Mouse (Mus musculus): Measurements from ENCODE around the gene Usp49. TPM values are rescaled to one million over a fixed set of nuclear protein-coding genes. Genes with fewer than 3 reads are reported as not detected.

Usp49 gene
- polyA plus RNA-seq, 1 experiment, result 4.6 TPM

DNA sequence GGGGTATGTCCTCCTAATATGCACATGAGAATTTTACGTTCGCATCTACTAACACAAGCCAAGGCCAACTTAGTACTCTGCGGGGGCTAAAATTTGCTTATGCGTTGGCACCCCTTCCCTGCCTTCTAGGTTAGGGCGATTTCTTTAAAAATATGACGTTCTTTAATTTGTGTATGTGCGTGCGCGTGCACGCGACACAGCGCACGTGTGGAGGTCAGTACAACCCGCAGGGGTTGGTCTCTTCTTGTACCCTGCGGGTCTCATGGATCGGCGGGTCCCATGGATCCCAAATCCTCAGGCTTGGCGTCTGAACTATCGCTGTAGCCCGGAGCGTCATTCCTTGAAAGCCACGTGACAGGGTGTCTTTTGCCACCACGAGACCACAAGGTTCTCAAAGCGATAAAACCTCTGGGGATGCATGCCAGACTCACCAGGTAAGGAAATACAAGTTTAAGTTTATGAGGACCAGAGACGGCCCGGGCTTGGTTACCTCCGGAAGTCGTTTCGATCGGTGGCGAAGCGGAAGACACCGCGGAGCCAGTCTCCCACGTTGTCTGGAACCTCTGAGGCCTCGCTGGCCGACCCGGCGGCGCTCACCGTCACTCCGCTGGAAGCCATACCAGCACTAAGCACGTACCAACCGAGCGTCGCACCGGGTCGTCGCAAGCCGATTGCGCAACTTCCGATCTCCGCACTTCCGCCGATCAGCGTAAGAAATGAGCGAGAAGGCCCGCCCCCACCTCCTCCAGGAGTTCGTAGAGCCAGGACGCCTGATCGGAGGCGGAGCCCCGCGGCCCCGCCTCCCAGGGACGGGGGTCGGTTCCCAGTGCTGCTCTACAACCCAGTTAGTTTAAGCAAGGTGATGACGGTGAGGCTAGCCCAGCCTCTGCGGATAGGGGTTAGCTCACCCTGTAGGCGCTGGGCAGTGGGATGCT is 57.2 kb downstream of the Usp49 start:
- peak overlapping the region; percentile 51; the same call in 1 of the 2 replicates for H3K27ac ChIP-seq (ENCODE audit: insufficient read depth, low read depth, low read length)
- under 1% methylated on average over 70 of the region's 70 CpGs for WGBS
- TF ChIP-seq CTCF (IDR thresholded peaks at IDR 0.05; ENCODE audit: extremely low read depth, insufficient read length, insufficient replicate concordance, low read depth, low read length) (no peak), POLR2A (IDR thresholded peaks at IDR 0.05; ENCODE audit: low read depth, low read length) (peak; percentile 76; the same call in 1 of the 2 replicates)

GRCm38 (mm10) chr17:47688344-47688607 is 57.8 kb downstream of the Usp49 start, which contains the start of gene Tomm6:
Tomm6 (minus strand) TSS chr17:47688386.
- WGBS, result 1% methylated on average over 9 of the region's 9 CpGs
- TF ChIP-seq CTCF (IDR thresholded peaks at IDR 0.05; ENCODE audit: extremely low read depth, insufficient read length, insufficient replicate concordance, low read depth, low read length), result no peak
- 0 out of 2 replicates have a peak, but pooled peaks have one; percentile 2 for TF ChIP-seq POLR2A (IDR thresholded peaks at IDR 0.05; ENCODE audit: low read depth, low read length)
- peak within 1 kb of the TSS; percentile 51; the same call in 1 of the 2 replicates for H3K27ac ChIP-seq (ENCODE audit: insufficient read depth, low read depth, low read length)
- H3K27me3 ChIP-seq (ENCODE audit: control insufficient read depth, insufficient read depth, low read length), result no peaks in the 10 kb centered on the region
- peaks cover 6% of the 10 kb centered on the region for H3K4me1 ChIP-seq (ENCODE audit: control insufficient read depth, insufficient read depth, insufficient read length, low read length)
- H3K36me3 ChIP-seq (ENCODE audit: control insufficient read depth, insufficient read depth, low read length), result peaks cover 1% of the 10 kb centered on the region; the same call in 1 of the 2 replicates
- H3K4me3 ChIP-seq (ENCODE audit: low read depth, low read length), result peak within 1 kb of the TSS; percentile 82

More for the DNA sequence above, 57.2 kb downstream of the Usp49 start:
- peaks cover 1% of the 10 kb centered on the region; the same call in 1 of the 2 replicates for H3K36me3 ChIP-seq (ENCODE audit: control insufficient read depth, insufficient read depth, low read length)
- H3K27me3 ChIP-seq (ENCODE audit: control insufficient read depth, insufficient read depth, low read length), result no peaks in the 10 kb centered on the region
- H3K4me3 ChIP-seq (ENCODE audit: low read depth, low read length), result peak overlapping the region; percentile 82
- H3K4me1 ChIP-seq (ENCODE audit: control insufficient read depth, insufficient read depth, insufficient read length, low read length), result peaks cover 6% of the 10 kb centered on the region

GRCm38 (mm10) chr17:47688608-47689575 is 58.4 kb downstream of the Usp49 start, which contains the start of gene Frs3:
Frs3 (plus strand) TSS chr17:47689030.
- H3K4me3 ChIP-seq (ENCODE audit: low read depth, low read length), result peak within 1 kb of the TSS; percentile 82
- TF ChIP-seq CTCF (IDR thresholded peaks at IDR 0.05; ENCODE audit: extremely low read depth, insufficient read length, insufficient replicate concordance, low read depth, low read length), result no peak
- no peak for TF ChIP-seq POLR2A (IDR thresholded peaks at IDR 0.05; ENCODE audit: low read depth, low read length)
- H3K4me1 ChIP-seq (ENCODE audit: control insufficient read depth, insufficient read depth, insufficient read length, low read length), result peaks cover 6% of the 10 kb centered on the region
- no peak within 1 kb of the TSS for H3K27ac ChIP-seq (ENCODE audit: insufficient read depth, low read depth, low read length)
- no peaks in the 10 kb centered on the region for H3K27me3 ChIP-seq (ENCODE audit: control insufficient read depth, insufficient read depth, low read length)
- WGBS, result 3% methylated on average over 58 of the region's 58 CpGs
- peaks cover 1% of the 10 kb centered on the region; the same call in 1 of the 2 replicates for H3K36me3 ChIP-seq (ENCODE audit: control insufficient read depth, insufficient read depth, low read length)

DNA sequence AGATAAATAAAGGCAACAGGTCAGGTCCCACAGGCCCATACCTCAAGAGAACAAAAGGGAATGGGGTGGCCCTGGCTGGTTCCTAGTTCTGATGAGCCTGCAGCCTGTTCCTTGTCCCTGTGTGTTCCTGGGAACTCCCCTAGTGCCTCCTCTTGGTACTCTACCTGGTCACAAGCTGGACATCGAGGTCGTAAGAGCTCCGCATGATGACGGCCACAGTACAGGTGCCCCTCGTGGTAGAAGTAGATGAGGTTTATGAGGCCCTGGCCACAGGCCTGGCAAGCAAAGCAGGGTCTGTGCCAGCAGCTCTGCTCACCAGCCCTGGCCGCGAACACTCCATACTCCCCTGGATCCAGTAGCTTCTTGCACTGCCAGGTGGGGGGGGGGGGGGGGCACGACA is 59.4 kb downstream of the Usp49 start:
- Histone ChIP-seq H3K4me3 (ENCODE audit: low read depth, low read length) (no peak overlapping the region), H3K4me1 (ENCODE audit: control insufficient read depth, insufficient read depth, insufficient read length, low read length) (peaks cover 7% of the 10 kb centered on the region), H3K27me3 (ENCODE audit: control insufficient read depth, insufficient read depth, low read length) (no peaks in the 10 kb centered on the region), H3K36me3 (ENCODE audit: control insufficient read depth, insufficient read depth, low read length) (peaks cover 1% of the 10 kb centered on the region; the same call in 1 of the 2 replicates), H3K27ac (ENCODE audit: insufficient read depth, low read depth, low read length) (no peak overlapping the region)
- 80% methylated on average over 8 of the region's 8 CpGs for WGBS
- TF ChIP-seq CTCF (IDR thresholded peaks at IDR 0.05; ENCODE audit: extremely low read depth, insufficient read length, insufficient replicate concordance, low read depth, low read length) (no peak), POLR2A (IDR thresholded peaks at IDR 0.05; ENCODE audit: low read depth, low read length) (no peak)

DNA sequence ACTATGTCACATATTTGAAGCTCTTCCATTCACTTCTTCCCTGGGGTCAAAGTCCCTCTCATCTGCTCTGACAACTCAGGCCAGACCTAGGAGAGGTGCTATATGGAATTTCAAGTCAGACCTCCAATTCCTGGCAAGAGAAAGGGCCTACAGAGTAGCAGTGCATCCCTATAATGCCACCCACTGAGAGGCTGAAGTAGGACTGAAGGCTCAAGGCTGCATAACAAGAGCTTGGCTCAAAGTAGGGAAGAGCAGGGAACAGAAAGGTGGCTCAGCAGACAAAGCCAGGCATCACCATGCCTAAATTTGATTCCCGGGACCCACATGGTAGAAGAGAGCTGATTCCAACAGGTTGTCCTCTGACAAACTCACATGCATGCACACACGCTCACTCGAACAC is 61.2 kb downstream of the Usp49 start:
- H3K27me3 ChIP-seq (ENCODE audit: control insufficient read depth, insufficient read depth, low read length), result no peaks in the 10 kb centered on the region
- 98% methylated on average over 3 of the region's 3 CpGs for WGBS
- H3K4me1 ChIP-seq (ENCODE audit: control insufficient read depth, insufficient read depth, insufficient read length, low read length), result peaks cover 7% of the 10 kb centered on the region
- no peak overlapping the region for H3K4me3 ChIP-seq (ENCODE audit: low read depth, low read length)
- TF ChIP-seq POLR2A (IDR thresholded peaks at IDR 0.05; ENCODE audit: low read depth, low read length) (no peak), CTCF (IDR thresholded peaks at IDR 0.05; ENCODE audit: extremely low read depth, insufficient read length, insufficient replicate concordance, low read depth, low read length) (no peak)
- H3K36me3 ChIP-seq (ENCODE audit: control insufficient read depth, insufficient read depth, low read length), result no peaks in the 10 kb centered on the region
- no peak overlapping the region for H3K27ac ChIP-seq (ENCODE audit: insufficient read depth, low read depth, low read length)

- 62% methylated on average over 13 of the region's 13 CpGs for WGBS
- Histone ChIP-seq H3K36me3 (ENCODE audit: control insufficient read depth, insufficient read depth, low read length) (no peaks in the 10 kb centered on the region), H3K4me3 (ENCODE audit: low read depth, low read length) (peak overlapping the region; percentile 86), H3K4me1 (ENCODE audit: control insufficient read depth, insufficient read depth, insufficient read length, low read length) (peaks cover 4% of the 10 kb centered on the region), H3K27me3 (ENCODE audit: control insufficient read depth, insufficient read depth, low read length) (no peaks in the 10 kb centered on the region), H3K27ac (ENCODE audit: insufficient read depth, low read depth, low read length) (no peak overlapping the region)
- TF ChIP-seq POLR2A (IDR thresholded peaks at IDR 0.05; ENCODE audit: low read depth, low read length), result no peak
- TF ChIP-seq CTCF (IDR thresholded peaks at IDR 0.05; ENCODE audit: extremely low read depth, insufficient read length, insufficient replicate concordance, low read depth, low read length), result no peak
Observed at GRCm38 (mm10) chr17:47693671-47694441, 63.4 kb downstream of the Usp49 start.

Measured in small intestine, adult 2 months (tissue).